Mouse (Mus musculus) kidney, embryonic 15.5 days (tissue): ENCODE data around the gene Pxdn. TPM values are rescaled to one million over a fixed set of nuclear protein-coding genes. Genes with fewer than 3 reads are reported as not detected.

Experiments used
- ATAC-seq: fragments of 200-750 bp; cut with Nextera tagmentation; replicated peaks from 2 replicates; pipeline ENCODE4 v1.8.0; 2017; ENCODE audit warnings: moderate TSS enrichment; ENCODE audit not compliant: low FRiP score
- H3K27ac ChIP-seq: fragments of 300-500 bp; sonication (generic); 2 replicates; pipeline ENCODE4 v1.5.1; 2015; ENCODE audit warnings: mild to moderate bottlenecking, inconsistent platforms
- H3K27me3 ChIP-seq: fragments of 300-500 bp; sonication (generic); 2 replicates; pipeline ENCODE4 v1.6.1; 2015; ENCODE audit warnings: inconsistent platforms
- H3K36me3 ChIP-seq: fragments of 300-500 bp; sonication (generic); 2 replicates; pipeline ENCODE4 v1.6.1; 2015; ENCODE audit warnings: inconsistent platforms
- H3K4me1 ChIP-seq: fragments of 300-500 bp; sonication (generic); 2 replicates; pipeline ENCODE4 v1.6.1; 2015; ENCODE audit warnings: inconsistent platforms
- H3K4me2 ChIP-seq: fragments of 300-500 bp; sonication (generic); 2 replicates; pipeline ENCODE4 v1.6.1; 2015; ENCODE audit warnings: moderate library complexity, mild to moderate bottlenecking, inconsistent platforms
- H3K4me3 ChIP-seq: fragments of 300-500 bp; sonication (generic); replicated peaks from 2 replicates; pipeline ENCODE4 v1.5.1; 2015; ENCODE audit warnings: mild to moderate bottlenecking, inconsistent platforms
- H3K9ac ChIP-seq: fragments of 300-500 bp; sonication (generic); 2 replicates; pipeline ENCODE4 v1.6.1; 2015; ENCODE audit warnings: mild to moderate bottlenecking, inconsistent platforms
- H3K9me3 ChIP-seq: fragments of 300-500 bp; sonication (generic); replicated peaks from 2 replicates; pipeline ENCODE4 v1.6.1; 2016; ENCODE audit warnings: inconsistent platforms
- WGBS: fragments of 180-500 bp; shearing (Covaris S2); methylation state at CpG from one replicate; pipeline ENCODE4 v1.1.7; 2015; ENCODE audit warnings: mixed read lengths; 5-methylcytosine and 5-hydroxymethylcytosine counted together
- polyA plus RNA-seq: library from polyadenylated mRNA; unstranded; fragments of >200 nt; fragmentation: Nextera tagmentation; extraction: Ambion mirVana; gene quantifications from 2 replicates; pipeline ENCODE4 v1.2.1, GENCODE M21; 2015

The Pxdn gene
- polyA plus RNA-seq, 1 experiment from 2014 or later = 100.0 TPM

DNA sequence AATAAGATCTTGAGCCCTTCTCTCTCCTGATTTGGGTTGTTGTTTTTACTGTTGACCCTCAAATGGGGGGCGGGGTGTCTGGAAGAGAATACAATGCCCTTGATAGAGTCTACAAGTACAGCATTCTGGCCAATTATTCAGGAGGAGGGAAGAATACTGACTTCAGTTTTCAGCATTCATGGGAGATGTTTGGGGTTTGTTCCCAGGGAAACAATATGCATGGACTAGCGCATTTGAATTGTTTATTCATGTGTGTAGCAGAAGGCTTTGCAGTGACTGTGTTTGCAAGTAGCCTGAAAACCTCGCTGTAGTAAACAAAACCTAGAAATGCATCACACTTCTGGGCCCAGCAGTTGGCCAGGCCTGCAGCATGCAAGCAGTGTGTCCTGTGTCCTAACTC, 17.1 kb downstream of the Pxdn start:
- Histone ChIP-seq H3K27me3 (no peaks in the 10 kb centered on the region), H3K4me2 (0 out of 2 replicates have a peak overlapping the region, but pooled peaks have one; percentile 7), H3K4me1 (peaks cover 76% of the 10 kb centered on the region), H3K36me3 (no peaks in the 10 kb centered on the region), H3K4me3 (no peak overlapping the region), H3K27ac (peak overlapping the region; percentile 75), H3K9me3 (no peaks in the 10 kb centered on the region), H3K9ac (no peak overlapping the region)
- no peak for ATAC-seq
- WGBS = 80% methylated on average over 3 of the region's 3 CpGs

DNA sequence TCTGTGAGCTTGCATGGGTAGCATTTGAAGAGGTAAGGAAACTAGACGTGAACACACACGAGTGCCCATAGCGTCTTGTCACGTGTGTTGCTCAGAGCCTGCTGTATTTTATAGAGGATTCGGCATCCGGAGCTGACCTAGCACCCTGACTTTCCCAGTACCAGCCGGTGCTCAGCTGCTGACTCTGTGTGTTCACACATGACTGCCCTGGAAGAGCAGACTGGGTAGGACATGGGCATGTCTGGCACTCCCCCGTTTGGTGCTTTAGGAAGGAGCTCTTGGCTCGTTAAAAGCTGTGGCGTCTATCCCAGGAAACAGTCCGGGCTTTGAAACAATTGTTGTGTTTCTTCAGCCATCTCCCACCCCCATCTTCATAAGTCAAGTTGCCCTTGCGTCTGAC, 19.6 kb downstream of the Pxdn start:
- H3K9ac ChIP-seq = no peak overlapping the region
- H3K36me3 ChIP-seq = no peaks in the 10 kb centered on the region
- peak overlapping the region; percentile 65 for H3K27ac ChIP-seq
- peak overlapping the region; percentile 12; the same call in 1 of the 2 replicates for H3K4me2 ChIP-seq
- H3K4me3 ChIP-seq = no peak overlapping the region
- peak; percentile 81 for ATAC-seq
- H3K27me3 ChIP-seq = no peaks in the 10 kb centered on the region
- H3K9me3 ChIP-seq = no peaks in the 10 kb centered on the region
- WGBS = 35% methylated on average over 12 of the region's 12 CpGs
- peaks cover 67% of the 10 kb centered on the region for H3K4me1 ChIP-seq

DNA sequence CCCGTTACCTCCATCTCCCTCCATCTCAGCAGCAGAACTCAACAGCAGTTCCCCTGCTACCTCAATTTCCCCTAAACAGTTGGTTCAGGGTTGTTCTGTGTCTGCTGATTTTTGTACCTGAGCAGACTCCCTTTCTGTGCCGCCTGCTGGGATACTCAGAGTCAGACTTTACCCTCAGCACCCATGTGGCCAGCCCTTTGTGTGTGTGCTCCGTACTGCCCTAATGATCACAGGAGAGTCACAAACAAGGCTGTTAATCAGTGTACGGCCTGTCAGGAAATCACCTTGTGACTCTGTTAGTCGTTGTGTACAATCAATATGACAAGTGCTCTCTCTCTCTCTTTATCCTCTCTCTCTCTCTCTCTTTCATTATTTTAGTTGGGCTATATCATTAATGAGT, 21.2 kb downstream of the Pxdn start:
- no peak for ATAC-seq
- WGBS = 59% methylated on average over 5 of the region's 5 CpGs
- Histone ChIP-seq H3K9ac (no peak overlapping the region), H3K4me2 (no peak overlapping the region), H3K36me3 (no peaks in the 10 kb centered on the region), H3K27ac (no peak overlapping the region), H3K27me3 (no peaks in the 10 kb centered on the region), H3K9me3 (no peaks in the 10 kb centered on the region), H3K4me1 (peaks cover 51% of the 10 kb centered on the region), H3K4me3 (no peak overlapping the region)

DNA sequence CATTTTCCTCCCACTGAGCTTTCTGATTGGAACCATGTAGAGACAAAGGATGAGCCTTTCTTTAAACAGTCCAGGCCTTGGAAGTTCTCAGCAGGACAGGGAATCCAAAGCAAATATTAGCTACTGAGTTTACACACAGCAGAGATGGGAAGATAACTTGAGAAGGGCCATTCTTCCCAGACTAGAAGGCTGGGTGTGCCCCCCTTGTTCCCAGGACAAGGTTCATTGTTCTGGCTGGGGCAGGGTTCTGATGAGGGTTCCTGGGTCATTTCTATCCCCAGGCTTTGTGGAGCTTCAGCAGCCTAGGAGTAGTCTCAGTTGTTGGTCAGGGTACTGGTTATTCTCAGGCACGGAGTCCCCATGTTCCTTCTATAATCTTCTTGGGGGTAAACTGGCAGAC, 23.6 kb downstream of the Pxdn start:
- no peaks in the 10 kb centered on the region for H3K27me3 ChIP-seq
- peaks cover 7% of the 10 kb centered on the region; the same call in 1 of the 2 replicates for H3K36me3 ChIP-seq
- H3K4me3 ChIP-seq = no peak overlapping the region
- WGBS = 87% methylated on average over 1 of the region's 1 CpGs
- no peaks in the 10 kb centered on the region for H3K9me3 ChIP-seq
- peaks cover 41% of the 10 kb centered on the region for H3K4me1 ChIP-seq
- ATAC-seq = no peak
- H3K9ac ChIP-seq = no peak overlapping the region
- no peak overlapping the region for H3K4me2 ChIP-seq
- H3K27ac ChIP-seq = no peak overlapping the region

DNA sequence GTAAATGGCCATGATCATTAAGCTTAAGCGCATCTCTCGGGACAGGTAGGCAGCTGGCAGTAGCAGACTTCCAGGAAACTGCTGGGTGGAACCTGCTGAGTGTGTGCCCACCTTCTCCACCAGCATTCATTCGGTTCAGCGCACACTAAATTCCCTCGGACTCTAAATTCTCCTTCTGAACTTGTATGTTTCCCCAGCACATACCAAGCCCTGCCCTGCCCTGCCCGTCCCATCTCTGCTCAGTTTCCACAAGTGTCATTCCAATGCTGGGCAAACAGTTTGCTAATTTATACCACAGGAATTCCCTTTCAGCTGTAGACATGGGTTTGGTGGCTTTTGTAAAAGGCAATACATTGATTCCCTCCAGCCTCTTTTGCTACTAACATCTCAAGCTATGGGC, 27.6 kb downstream of the Pxdn start:
- Histone ChIP-seq H3K9me3 (no peaks in the 10 kb centered on the region), H3K4me3 (no peak overlapping the region), H3K4me2 (no peak overlapping the region), H3K27ac (no peak overlapping the region), H3K9ac (no peak overlapping the region), H3K4me1 (peaks cover 15% of the 10 kb centered on the region), H3K27me3 (no peaks in the 10 kb centered on the region), H3K36me3 (peaks cover 7% of the 10 kb centered on the region; the same call in 1 of the 2 replicates)
- ATAC-seq = no peak
- 76% methylated on average over 6 of the region's 6 CpGs for WGBS

DNA sequence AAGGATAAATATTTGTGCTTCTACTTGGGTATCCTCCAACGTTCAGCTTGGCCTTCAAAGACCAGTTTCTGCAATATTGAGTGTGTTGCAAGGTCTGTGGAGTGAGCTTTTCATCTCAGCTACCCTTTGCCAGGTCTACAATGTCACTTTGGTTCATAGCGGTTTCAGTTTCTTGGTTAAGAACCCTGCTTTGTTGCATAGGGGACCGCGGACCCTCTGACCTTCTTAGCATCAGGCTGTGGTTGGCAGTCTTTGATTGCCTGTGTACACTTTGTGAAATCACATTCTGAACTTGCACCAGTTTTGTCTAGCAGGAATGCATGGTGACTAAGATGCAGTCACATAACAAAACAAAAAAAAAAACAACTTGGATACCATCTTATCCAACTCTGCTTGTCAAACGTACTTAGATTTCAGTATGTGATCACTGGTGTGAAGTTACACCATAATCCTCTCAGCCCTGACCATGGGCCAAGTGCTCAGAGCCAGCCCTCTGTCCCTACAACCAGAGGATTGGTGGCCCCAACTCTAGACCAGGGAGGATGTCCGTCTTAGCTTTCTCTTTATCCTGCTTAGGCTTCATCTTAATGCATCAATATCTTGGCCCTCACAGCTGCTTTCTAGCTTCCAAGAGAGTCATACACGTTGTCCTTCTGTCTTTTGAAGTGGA, 34.5 kb downstream of the Pxdn start:
- 77% methylated on average over 7 of the region's 7 CpGs for WGBS
- peaks cover 31% of the 10 kb centered on the region for H3K36me3 ChIP-seq
- no peak for ATAC-seq
- H3K27me3 ChIP-seq = no peaks in the 10 kb centered on the region
- no peak overlapping the region for H3K4me2 ChIP-seq
- peaks cover 14% of the 10 kb centered on the region for H3K4me1 ChIP-seq
- H3K9me3 ChIP-seq = no peaks in the 10 kb centered on the region
- no peak overlapping the region for H3K4me3 ChIP-seq
- no peak overlapping the region for H3K9ac ChIP-seq
- no peak overlapping the region for H3K27ac ChIP-seq

DNA sequence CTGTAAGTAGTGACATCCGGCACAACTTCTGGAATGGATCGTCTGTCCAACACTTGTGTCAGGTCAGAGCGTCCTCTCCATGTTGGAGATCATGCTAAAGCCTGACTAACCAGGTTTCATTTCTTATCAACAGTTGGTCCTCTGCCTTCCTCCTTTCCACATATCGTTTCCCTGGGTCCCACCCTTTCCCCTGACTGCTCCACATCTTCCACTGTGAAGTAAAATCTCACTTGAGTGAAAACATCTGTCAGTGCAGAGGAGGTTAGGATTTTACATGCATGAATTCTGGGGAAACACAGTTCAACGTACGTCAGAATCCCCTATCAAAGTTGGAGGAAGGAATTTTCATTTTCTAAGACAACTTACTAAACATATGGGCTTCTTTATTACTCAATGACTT, 35.1 kb downstream of the Pxdn start:
- H3K4me2 ChIP-seq = no peak overlapping the region
- H3K4me3 ChIP-seq = no peak overlapping the region
- WGBS = 58% methylated on average over 6 of the region's 6 CpGs
- H3K4me1 ChIP-seq = peaks cover 14% of the 10 kb centered on the region
- H3K9me3 ChIP-seq = no peaks in the 10 kb centered on the region
- no peak overlapping the region for H3K27ac ChIP-seq
- ATAC-seq = no peak
- no peaks in the 10 kb centered on the region for H3K27me3 ChIP-seq
- H3K9ac ChIP-seq = no peak overlapping the region
- H3K36me3 ChIP-seq = peaks cover 34% of the 10 kb centered on the region

DNA sequence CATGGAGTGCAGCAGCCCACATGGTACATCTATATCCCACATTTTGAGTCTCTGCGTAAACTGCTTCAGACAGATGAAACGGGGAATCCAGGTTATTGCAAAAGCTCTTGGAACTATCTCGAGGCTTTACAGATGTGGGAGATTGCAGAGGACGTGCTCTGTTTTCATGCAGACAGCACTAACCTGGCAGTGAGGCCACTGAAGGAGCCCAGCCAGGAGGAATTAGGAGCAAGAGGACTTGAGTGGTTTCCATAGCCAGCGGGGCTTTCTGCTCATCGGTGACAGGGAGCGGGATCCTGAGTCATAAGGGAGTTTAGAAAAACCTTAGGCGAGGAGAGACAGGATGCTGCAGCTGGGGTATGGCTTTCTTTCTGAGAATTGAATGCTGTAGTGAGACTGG, 42.7 kb downstream of the Pxdn start:
- Histone ChIP-seq H3K9me3 (no peaks in the 10 kb centered on the region), H3K4me3 (no peak overlapping the region), H3K4me1 (no peaks in the 10 kb centered on the region), H3K9ac (no peak overlapping the region), H3K4me2 (no peak overlapping the region), H3K36me3 (peaks cover 93% of the 10 kb centered on the region), H3K27ac (no peak overlapping the region), H3K27me3 (no peaks in the 10 kb centered on the region)
- 94% methylated on average over 8 of the region's 8 CpGs for WGBS
- no peak for ATAC-seq

DNA sequence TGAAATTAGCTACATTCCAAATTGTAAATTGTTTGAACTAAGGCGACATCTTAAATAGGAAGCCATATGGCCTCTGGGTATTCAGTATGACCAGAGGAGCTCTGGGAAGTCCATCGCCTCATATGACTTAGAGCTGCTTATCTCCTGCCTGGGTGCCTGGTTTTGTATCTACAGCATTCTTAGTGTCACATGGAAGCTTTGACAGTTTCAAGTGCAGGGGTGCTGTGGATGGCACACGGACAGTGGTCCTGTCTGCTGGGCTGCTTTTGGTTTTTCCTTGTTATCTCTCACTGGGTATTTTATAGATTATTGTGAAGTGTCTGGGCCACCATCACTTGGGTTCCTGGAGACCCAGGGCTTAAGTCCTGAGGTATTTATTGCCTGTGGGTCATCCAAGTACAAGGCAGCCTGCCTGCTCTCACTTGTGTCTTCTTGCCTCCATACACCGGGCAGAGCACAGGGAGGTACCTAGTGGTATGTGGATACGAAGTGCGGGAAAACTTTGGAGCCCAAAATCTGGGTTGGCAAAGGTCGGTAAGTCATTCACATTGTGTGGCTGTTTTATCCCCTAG, 44.4 kb downstream of the Pxdn start:
- H3K27me3 ChIP-seq = no peaks in the 10 kb centered on the region
- no peak overlapping the region for H3K9ac ChIP-seq
- no peak overlapping the region for H3K4me2 ChIP-seq
- H3K4me3 ChIP-seq = no peak overlapping the region
- peaks cover 93% of the 10 kb centered on the region for H3K36me3 ChIP-seq
- no peak overlapping the region for H3K27ac ChIP-seq
- WGBS = 92% methylated on average over 7 of the region's 7 CpGs
- ATAC-seq = no peak
- H3K4me1 ChIP-seq = no peaks in the 10 kb centered on the region
- H3K9me3 ChIP-seq = no peaks in the 10 kb centered on the region

DNA sequence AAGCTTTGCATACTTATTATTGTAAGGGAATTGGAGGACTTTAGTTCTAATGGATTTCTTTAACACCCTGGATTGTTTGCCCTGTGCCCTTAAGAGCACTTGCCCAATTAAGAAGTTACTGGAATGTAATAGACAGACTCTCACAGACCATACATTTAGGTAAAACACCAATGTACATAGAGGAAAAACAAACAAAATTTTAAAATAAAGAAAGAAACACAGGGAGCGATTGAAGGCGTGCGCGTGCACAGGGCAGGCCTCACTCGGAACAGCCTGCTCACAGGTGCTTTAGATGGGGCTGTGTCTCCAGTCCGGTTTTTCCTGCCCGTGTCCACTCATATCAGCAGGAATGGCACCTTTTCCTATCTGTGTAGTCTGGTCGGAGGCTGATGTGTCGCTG, 45.8 kb downstream of the Pxdn start:
- no peak for ATAC-seq
- H3K4me2 ChIP-seq = no peak overlapping the region
- no peak overlapping the region for H3K27ac ChIP-seq
- peaks cover 99% of the 10 kb centered on the region for H3K36me3 ChIP-seq
- no peaks in the 10 kb centered on the region for H3K9me3 ChIP-seq
- H3K4me3 ChIP-seq = no peak overlapping the region
- H3K9ac ChIP-seq = no peak overlapping the region
- H3K4me1 ChIP-seq = no peaks in the 10 kb centered on the region
- H3K27me3 ChIP-seq = no peaks in the 10 kb centered on the region
- WGBS = 98% methylated on average over 9 of the region's 9 CpGs

DNA sequence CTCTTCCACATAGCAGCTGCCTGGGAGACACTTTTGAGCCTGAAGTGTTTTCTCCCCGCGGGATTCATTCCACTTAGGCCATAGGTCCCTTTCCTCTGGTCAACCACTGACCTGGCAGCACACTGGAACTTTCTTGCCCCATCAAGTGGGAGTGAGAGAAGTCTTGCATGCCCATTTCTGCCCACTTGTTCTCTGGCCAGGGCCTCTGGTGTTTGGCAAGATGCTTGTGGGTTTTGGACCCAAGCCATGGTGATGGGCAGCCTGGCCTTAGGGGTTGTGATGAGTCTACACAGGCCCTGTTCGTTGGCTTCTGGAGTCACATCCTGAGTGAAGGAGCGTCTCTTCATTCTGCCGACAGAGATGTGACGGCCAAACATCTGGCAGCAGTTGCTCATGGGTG, 47.7 kb downstream of the Pxdn start:
- Histone ChIP-seq H3K27me3 (no peaks in the 10 kb centered on the region), H3K27ac (no peak overlapping the region), H3K4me3 (no peak overlapping the region), H3K9ac (no peak overlapping the region), H3K9me3 (no peaks in the 10 kb centered on the region), H3K4me1 (no peaks in the 10 kb centered on the region), H3K36me3 (peaks cover 99% of the 10 kb centered on the region), H3K4me2 (no peak overlapping the region)
- 87% methylated on average over 6 of the region's 6 CpGs for WGBS
- no peak for ATAC-seq

DNA sequence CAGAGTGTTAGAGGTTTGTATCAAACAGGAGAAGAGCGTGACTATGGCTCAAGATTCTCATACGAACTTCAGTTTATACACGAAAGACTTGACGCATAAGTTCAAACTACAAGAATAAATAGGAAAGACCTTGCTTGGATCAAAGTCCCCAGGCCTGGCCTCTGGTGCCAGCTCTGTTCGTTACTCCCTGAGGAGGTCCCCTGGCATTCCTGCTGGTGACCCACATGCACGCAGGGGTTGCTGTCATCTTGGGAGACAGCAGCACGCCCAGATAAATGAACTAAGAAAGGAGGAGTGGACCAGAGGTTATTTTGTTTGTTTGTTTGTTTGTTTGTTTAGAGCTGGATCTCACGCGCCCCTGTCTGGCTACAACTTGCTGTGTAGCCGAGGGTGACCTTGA, 48.8 kb downstream of the Pxdn start:
- WGBS = 87% methylated on average over 10 of the region's 10 CpGs

DNA sequence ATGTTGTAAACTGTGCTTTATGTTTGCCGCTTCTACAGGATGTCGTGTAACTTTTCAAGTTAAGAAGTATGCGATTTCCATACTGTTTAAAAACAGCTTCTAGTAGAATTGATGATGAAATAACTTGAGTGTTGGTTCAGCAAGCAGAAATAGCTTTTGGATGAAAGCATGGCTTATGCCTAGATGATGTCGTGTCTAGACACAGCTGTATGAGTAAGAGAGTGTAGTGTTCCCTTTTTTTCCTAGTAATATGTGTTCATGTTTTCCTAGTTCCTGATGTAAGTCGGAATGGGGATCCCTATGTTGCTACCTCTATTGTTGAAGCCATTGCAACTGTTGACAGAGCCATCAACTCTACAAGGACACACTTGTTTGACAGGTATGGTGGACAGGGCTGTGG, 61.5 kb downstream of the Pxdn start:
- H3K9ac ChIP-seq = no peak overlapping the region
- H3K4me2 ChIP-seq = no peak overlapping the region
- no peaks in the 10 kb centered on the region for H3K9me3 ChIP-seq
- WGBS = 90% methylated on average over 5 of the region's 5 CpGs
- no peaks in the 10 kb centered on the region for H3K4me1 ChIP-seq
- no peaks in the 10 kb centered on the region for H3K27me3 ChIP-seq
- H3K4me3 ChIP-seq = no peak overlapping the region
- H3K36me3 ChIP-seq = peaks cover 98% of the 10 kb centered on the region
- ATAC-seq = no peak
- no peak overlapping the region for H3K27ac ChIP-seq

More for the DNA sequence above, 48.8 kb downstream of the Pxdn start:
- no peaks in the 10 kb centered on the region for H3K27me3 ChIP-seq
- H3K27ac ChIP-seq = no peak overlapping the region
- no peaks in the 10 kb centered on the region for H3K9me3 ChIP-seq
- H3K4me3 ChIP-seq = no peak overlapping the region
- H3K4me1 ChIP-seq = no peaks in the 10 kb centered on the region
- H3K9ac ChIP-seq = no peak overlapping the region
- H3K4me2 ChIP-seq = no peak overlapping the region
- ATAC-seq = no peak
- H3K36me3 ChIP-seq = peaks cover 99% of the 10 kb centered on the region
